Mouse (Mus musculus): ENCODE data around the gene Rap1gds1. TPM values are rescaled to one million over a fixed set of nuclear protein-coding genes. Genes with fewer than 3 reads are reported as not detected.

Gene Rap1gds1
- total RNA-seq, 1 experiment from 2014 or later: 54.0 TPM

DNA sequence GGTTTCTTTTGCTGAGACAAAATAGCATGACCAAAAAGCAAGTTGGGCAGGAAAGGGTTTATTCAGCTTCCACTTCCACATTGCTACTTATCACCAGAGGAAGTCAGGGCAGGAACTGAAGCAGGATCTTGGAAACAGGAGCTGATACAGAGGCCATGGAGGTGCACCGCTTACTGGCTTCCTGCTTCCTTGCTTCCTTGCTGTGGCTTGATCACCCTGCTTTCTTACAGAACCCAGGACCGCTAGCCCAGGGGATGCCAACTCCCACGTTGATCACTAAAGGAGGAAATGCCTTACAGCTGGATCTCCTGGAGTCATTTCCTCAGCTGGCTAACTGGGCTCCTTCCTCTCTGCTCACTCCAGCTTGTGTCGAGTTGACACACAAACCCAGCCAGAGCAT is 197.3 kb downstream of the Rap1gds1 start:
- DNase-seq: no peak

DNA sequence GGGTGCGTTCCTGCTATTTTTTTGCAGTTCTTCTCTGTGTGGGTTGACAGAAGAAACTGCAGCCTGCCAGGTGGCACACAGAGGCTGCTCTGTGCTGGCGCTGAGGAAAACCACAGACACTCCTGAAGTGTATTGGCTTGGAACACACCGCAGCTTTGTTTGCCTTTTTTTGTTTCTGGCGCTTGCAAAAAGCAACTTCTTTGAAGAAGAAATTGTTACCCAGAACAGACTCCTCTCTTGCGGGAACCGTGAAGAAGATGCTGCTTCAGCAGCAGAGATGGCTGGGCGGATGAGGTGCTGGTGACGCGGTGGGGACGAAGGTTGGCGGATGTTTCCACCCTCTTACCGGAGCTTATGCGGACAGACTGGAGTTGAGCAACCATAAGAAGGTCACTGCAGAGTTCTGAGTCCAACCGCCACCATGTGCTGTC is 198.1 kb downstream of the Rap1gds1 start:
- DNase-seq: peak; percentile 18

DNA sequence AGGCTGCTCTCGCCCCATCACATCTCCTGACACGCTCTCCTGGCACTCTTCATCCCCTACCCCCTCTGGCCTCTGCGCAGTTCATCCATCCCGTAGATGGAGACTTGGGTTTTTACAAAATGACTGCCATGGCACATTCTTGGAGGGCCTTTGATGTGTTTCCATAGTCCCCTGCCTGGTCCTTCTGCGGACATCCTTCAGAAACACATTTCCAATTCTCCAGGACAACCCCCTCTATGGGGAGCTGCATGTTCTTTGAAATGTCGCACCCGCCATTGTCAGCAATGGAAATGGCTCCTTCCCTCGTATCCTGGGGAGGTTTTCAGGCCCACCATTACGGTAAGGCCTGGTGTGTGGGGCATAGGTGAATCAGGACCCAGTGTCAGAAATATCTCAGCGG is 198.6 kb downstream of the Rap1gds1 start:
- no peak for DNase-seq

DNA sequence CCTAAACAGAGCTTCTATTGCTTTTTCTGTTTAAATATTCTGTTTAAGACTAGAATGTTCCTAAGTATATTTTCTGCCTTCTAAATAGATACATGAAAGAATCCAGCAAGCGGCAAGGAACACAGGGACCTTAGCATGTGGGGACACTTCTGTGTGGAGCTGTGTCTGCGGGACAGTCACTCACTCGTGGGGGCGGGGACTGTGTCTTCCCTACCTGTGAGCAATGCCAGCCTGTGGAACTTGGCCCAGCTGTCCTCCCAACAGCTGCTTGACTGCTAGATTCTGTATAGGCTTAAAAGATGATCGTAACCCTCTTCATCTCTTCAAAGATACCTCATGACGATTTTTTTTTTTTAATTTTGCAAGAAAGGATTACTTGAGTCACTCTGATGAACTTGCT is 199.1 kb downstream of the Rap1gds1 start:
- no peak for DNase-seq

Other genes starting within 250 kb of the Rap1gds1 start
- gene Stpg2, start 130.5 kb upstream of the Rap1gds1 start, total RNA-seq (2021): not detected in 2 replicates

Measured in adrenal gland, postnatal 14 days (tissue).